Mouse (Mus musculus): ENCODE data around the gene Olfr713.

DNA sequence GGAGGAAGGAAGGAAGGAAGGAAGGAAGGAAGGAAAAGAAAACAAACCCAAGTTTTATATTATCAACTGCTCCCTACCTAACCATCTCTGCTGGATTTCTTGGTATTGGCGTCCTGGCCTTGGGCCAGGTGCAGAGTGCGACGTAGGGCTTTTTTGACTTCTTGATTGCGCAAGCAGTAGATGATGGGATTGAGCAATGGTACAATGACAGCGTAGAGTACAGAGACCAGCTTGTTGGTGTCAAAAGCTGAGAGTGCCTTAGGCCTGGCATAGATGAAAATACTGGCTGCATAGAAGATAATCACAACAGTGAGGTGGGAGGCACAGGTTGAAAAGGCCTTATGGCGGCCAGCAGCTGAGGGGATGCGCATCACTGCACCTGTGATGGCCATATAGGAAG, 30.2 kb upstream of the Olfr713 start:
- no peak for TF ChIP-seq CTCF (IDR thresholded peaks at IDR 0.05; ENCODE audit: borderline replicate concordance, extremely low read depth, insufficient read depth, insufficient read length)
- no peak for TF ChIP-seq POLR2A (IDR thresholded peaks at IDR 0.05; ENCODE audit: borderline replicate concordance, extremely low read depth, insufficient read depth, insufficient read length, poor library complexity, severe bottlenecking)
